Mouse (Mus musculus) bone marrow, adult 2 months (tissue): ENCODE data around the gene Tnp2.
"Not testable (repeated sequence)": the region's sequence is repeated elsewhere in the genome, so short reads cannot be mapped to it uniquely, and the experiment has no call there.

Experiments
- CTCF ChIP-seq: fragments of 200-500 bp; IDR thresholded peaks from 2 replicates; pipeline ENCODE4 v1.5.1; 2011; ENCODE audit warnings: low read length, control low read depth; ENCODE audit not compliant: control insufficient read depth, insufficient read depth
- POLR2A ChIP-seq: fragments of 200-500 bp; IDR thresholded peaks from 2 replicates; pipeline ENCODE4 v1.6.1; 2011; ENCODE audit warnings: low read depth, mild to moderate bottlenecking, control low read depth, low read length, borderline replicate concordance; ENCODE audit not compliant: control insufficient read depth

GRCm38 (mm10) chr16:10802420-10802819, 14.0 kb upstream of the Tnp2 start:
- not testable (repeated sequence) for TF ChIP-seq POLR2A, CTCF
